Mouse (Mus musculus) embryo, embryonic 10.5 days (tissue): ENCODE data around the gene Kif2a.
"Not testable (repeated sequence)": the region's sequence is repeated elsewhere in the genome, so short reads cannot be mapped to it uniquely, and the experiment has no call there.

Source experiments
- DNase-seq: peaks from one replicate; pipeline ENCODE4 v3.0.0-alpha.2; 2015; ENCODE audit warnings: low spot score

The Kif2a gene

DNA sequence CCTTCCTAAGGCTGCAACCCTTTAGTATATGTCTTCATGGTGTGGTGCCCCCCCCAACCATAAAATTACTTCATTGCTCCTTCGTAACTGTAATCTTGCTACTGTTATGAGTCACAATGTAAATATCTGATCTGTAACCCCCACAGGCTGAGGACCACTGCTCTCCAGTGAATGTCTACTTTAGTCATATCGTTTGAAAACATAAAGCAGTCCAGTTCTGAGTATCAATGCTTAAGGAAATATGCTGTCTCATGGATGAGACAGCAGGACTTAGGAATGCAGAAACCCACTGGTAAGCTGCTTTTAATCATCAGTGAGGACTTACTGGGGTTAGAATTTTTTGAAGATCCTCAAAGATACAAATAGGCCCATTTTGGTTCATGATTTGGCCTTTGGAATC lies 2.5 kb downstream of the Kif2a start:
- no peak for DNase-seq

- DNase-seq = no peak
These were observed 8.0 kb downstream of the Kif2a start for GRCm38 (mm10) chr13:107013926-107014325.

DNA sequence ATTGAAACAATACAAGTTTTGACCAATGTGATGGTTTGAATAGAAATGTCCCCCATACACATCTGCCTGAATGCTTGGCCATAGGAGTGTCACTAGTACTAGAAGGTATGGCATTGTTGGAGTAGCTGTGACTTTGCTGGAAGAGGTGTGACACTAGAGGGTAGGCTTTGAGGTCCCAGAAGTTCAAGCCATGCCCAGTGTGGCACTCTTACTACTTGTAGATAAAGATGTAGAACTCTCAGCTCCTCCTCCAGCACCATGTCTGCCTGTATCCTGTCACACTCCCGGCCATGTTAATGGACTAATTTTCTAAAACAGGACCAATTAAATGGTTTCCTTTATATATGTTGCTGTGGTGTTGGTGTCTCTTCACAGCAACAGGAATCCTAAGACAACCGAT lies 10.3 kb downstream of the Kif2a start:
- no peak for DNase-seq

GRCm38 (mm10) chr13:107008174-107008573 lies 13.8 kb downstream of the Kif2a start:
- no peak for DNase-seq

- DNase-seq = no peak
These were observed 18.7 kb downstream of the Kif2a start for GRCm38 (mm10) chr13:107003211-107003610.

DNA sequence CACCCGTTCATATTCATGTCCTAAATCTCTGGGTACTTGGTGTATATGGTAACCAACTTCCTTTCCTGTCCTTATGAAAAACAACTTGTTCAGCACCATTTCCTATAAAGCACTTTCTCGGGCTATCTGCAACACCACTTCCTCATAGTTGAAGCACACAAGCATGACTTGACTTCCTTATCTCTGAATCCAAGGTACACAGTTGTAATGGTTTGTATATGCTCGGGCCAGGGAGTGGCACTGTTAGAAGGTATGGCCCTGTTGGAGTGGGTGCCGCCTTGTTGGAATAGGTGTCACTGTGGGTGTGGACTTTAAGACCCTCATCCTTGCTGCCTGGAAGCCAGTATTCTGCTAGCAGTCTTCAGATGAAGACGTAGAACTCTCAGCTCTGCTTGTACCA lies 23.3 kb downstream of the Kif2a start:
- DNase-seq = no peak

- DNase-seq = no peak
These were observed 23.9 kb downstream of the Kif2a start for GRCm38 (mm10) chr13:106998026-106998425.

DNA sequence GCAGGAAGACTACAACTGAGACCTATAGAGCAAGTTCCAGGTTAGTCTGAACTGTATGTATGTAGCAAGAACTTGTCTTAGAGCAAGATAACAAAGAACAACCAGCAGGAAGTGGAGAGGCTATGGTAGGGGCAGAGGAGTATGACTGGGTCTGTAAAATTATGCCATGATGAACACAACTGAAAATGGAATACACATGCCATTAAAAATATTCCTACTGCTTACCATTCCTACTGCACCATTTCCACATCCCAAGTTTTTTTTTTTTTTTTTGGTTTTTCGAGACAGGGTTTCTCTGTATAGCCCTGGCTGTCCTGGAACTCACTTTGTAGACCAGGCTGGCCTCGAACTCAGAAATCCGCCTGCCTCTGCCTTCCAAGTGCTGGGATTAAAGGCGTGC lies 24.4 kb downstream of the Kif2a start:
- DNase-seq = not testable (repeated sequence)

GRCm38 (mm10) chr13:106996891-106997290 lies 25.0 kb downstream of the Kif2a start:
- DNase-seq = no peak

- DNase-seq = no peak
These were observed 60.4 kb downstream of the Kif2a start for GRCm38 (mm10) chr13:106961496-106961895.

DNA sequence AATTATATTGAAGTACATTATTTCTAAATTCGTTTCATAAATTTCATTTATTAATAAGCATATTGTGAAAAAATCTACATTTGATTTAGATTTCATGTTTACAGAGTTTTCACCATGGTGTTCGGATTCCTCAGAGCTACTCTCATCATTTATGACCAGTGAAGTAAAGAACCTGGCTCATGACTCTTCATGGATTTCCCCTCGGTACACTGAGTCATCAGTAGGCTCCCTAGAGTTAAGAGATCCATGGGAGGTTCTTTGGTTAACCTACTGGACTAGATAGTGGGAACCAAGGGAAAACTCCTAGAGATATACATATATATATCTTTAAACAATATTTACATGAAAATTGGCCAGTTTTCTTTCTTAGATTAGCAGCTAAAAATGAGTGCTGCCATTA lies 61.4 kb downstream of the Kif2a start:
- DNase-seq = no peak

DNA sequence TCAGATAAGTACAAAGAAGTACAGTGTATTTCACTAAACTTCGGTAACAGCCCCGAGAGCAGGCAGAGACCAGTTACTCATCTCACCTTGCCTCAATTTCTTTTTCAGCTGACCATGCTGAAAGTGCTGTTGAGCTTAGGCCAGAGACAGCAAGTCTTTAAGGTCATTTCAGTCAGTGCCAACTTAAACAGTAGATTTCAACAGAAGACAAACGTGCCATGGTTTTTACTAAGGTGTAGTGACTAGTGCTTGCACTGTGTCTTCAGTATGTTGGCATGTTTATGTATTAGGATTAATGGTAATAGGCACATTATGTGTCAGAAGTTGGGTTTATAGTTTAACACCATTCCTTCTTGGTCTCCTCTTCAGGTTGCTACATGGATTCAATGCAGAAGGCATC lies 63.6 kb downstream of the Kif2a start:
- no peak for DNase-seq

- DNase-seq = no peak
These were observed 64.4 kb downstream of the Kif2a start for GRCm38 (mm10) chr13:106957554-106957953.

GRCm38 (mm10) chr13:106954880-106955279 lies 67.0 kb downstream of the Kif2a start:
- DNase-seq = no peak

DNA sequence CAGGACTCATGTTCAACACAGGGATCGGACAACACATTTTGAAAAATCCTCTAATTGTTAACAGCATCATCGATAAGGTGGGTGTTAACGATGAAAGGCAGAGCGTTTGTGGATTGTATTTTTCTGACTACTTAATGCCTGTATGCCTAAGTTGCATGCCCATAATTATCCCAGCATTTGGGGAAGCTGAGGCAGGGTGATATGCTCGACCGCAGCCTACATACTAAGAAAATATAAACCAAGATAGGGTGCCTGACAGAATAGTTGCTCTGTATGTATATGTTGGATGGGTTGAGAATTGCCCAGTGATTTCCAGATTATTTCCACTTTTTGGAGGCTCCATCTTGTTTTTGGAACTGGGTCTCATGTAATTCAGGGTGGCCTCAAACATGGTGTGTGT lies 74.3 kb downstream of the Kif2a start:
- DNase-seq = no peak

DNA sequence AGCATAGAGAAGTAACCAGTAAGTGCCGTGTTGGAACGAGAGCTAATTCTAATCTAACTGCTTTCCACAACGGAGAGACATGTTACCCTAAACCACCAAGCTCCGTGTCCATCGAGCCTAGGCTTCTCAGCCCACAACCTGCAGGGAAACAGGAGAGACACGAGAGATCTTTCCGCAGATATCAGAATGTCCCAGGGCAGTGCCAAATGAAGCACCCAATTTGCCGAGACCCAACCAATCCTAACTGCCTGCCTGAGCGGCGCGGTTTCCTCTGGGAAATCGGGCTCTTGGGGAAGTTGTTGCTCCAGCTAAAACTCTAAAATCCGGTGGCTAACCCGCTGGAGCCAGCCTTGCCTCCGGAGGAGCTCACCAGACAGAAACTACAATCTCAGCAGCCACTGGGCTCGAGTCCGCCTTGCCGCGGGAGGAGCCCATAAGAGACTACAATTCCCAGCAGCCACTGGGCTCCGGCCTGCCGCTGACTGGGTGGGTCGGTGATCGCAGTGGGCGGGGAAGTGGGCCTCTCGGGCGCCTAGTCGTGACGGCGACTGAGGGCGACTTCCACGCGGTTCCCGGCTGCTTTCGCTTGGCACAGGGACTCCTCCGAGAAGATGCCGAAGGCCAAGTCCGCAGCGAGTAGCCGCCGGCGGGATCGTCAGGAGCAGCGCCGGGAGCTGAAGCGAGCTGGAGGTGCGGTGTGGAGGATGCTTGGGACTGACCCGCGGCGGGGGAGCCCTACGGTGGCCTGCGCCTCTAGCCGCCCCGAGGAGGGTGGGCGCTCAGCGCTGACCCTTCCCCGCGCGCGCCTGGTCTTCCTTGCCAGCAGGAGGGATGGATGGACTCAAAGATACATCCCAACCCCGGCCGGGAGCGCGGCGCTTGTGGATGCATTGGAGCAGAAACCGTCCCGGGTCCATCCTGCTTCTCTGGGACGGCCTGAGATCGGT lies 75.1 kb downstream of the Kif2a start, which contains the start of gene Dimt1:
TSS of gene Dimt1 (plus strand) at position 534 of the 947 bp plus-strand sequence.
- DNase-seq = peak; percentile 95

- no peak for DNase-seq
These were observed 76.4 kb downstream of the Kif2a start for GRCm38 (mm10) chr13:106945518-106945917.

GRCm38 (mm10) chr13:106942721-106943120 lies 79.2 kb downstream of the Kif2a start:
- no peak for DNase-seq

DNA sequence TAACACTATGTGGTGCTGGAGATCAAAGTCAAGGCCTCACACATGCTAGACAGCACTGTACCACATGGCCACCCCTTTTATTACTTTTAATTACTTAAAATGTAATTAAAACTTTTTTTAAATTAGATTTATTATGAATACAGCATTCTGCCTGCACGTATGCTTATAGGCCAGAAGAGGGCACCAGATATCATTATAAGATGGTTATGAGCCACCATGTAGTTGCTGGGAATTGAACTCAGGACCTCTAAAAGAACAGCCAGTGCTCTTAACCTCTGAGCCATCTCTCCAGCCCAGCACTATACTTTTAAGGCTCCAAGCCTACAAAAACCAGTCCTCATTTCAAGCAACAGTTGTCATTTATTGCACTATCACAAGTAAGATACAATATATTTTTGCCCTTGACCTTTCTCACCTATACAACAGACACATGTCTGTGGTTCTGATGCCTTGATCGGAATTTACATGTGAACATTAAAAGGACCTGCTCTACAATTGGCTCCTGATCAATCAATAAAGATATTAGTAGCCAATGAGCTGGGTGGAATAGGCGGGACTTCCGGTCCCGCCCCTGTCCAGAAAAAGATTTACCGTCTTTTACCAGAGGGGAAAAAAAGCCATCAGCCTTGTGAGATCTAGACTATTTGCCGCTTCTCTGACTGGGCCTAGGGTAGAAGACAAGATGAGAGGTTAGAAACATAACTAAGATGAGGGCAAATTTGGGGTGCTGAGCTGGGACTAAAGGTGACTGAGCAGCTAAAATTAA lies 80.5 kb downstream of the Kif2a start:
- peak; percentile 77 for DNase-seq

DNA sequence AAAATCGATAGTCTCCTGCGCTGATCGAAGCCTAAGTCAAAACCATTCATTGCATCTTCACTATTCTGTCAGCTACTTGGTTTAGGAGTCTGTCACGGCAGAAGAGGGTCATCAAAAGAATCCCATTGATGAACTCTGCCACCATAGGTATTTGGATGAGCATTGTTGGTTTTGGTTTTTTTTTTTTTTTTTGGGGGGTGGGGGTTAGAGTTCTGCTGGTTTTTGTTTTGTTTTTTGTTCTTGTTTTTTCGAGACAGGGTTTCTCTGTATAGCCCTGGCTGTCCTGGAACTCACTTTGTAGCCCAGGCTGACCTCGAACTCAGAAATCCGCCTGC lies 84.8 kb downstream of the Kif2a start:
- no peak for DNase-seq

GRCm38 (mm10) chr13:106936256-106937137 lies 85.4 kb downstream of the Kif2a start, which contains the start of gene Ipo11:
Ipo11 (minus strand) TSS chr13:106936958.
- DNase-seq = peak; percentile 99

GRCm38 (mm10) chr13:106935871-106936255 lies 86.1 kb downstream of the Kif2a start:
- no peak for DNase-seq
